Mouse (Mus musculus) brown adipose tissue, adult 24 weeks (tissue): ENCODE measurements around the gene Pcgf2. TPM values are rescaled to one million over a fixed set of nuclear protein-coding genes. Genes with fewer than 3 reads are reported as not detected.
"Not testable (repeated sequence)": the region's sequence is repeated elsewhere in the genome, so short reads cannot be mapped to it uniquely, and the experiment has no call there.

ENCODE experiments used
- H3K27ac ChIP-seq: fragments of 200-500 bp; replicated peaks from 2 replicates; pipeline ENCODE4 v1.5.1; 2012; ENCODE audit warnings: low read depth, mild to moderate bottlenecking, low read length
- H3K4me1 ChIP-seq: fragments of 200-500 bp; 2 replicates; pipeline ENCODE4 v1.6.1; 2012; ENCODE audit warnings: low read length, mixed read lengths; ENCODE audit not compliant: control insufficient read depth, insufficient read depth, insufficient read length
- H3K4me3 ChIP-seq: fragments of 200-500 bp; 2 replicates; pipeline ENCODE4 v1.5.1; 2012; ENCODE audit warnings: low read depth, mild to moderate bottlenecking, low read length, moderate library complexity; ENCODE audit not compliant: insufficient read depth
- polyA plus RNA-seq: library from polyadenylated mRNA; stranded (reverse); fragments of >200 nt; gene quantifications from 2 replicates; pipeline ENCODE4 v1.2.4, GENCODE M21; 2012; ENCODE audit not compliant: missing spikeins, insufficient read depth, insufficient read length

Pcgf2 gene
- polyA plus RNA-seq, 1 experiment = 12.7 TPM

- Histone ChIP-seq H3K4me1 (peaks cover 5% of the 10 kb centered on the region), H3K27ac (peak overlapping the region; percentile 90), H3K4me3 (peak overlapping the region; percentile 76)
Observed at GRCm38 (mm10) chr11:97660734-97661647, 39.3 kb downstream of the Pcgf2 start.

GRCm38 (mm10) chr11:97659990-97660714, 40.1 kb downstream of the Pcgf2 start:
- peaks cover 5% of the 10 kb centered on the region for H3K4me1 ChIP-seq

DNA sequence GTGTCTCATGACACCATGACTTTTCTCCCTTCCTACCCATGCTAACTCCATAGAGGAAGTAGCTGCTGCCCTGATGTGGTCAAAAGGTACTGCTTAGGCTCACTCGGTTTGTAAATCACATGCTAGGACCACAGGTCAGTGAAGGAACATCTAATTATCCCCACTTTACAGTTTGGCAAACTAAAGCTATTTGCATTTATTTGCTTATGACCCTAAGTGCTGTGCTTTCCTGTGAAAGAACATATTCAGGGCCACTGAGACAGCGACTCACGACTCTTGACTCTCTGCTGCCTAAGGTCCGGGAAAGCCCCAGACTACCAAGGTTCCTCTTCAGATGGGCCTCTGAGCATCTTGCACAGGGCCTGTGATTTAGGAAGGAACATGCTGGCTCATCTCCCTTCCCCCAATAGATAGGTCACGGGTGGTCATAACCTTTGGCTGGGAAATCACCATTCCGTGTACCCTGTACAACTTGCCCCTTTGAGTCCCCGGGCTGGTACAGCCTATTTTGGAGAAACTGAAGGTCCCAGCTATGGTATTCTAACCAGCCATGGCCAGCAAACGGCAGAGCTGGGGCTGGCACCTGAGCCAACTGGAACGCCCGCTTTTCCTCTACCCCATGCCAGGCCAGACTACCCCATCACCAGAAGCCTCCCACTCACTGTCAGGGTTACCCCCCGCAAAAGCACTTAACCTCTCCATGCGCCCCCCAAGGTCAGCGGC, 40.9 kb downstream of the Pcgf2 start:
- peak overlapping the region; percentile 82 for H3K27ac ChIP-seq
- peaks cover 5% of the 10 kb centered on the region for H3K4me1 ChIP-seq
- H3K4me3 ChIP-seq = peak overlapping the region; percentile 97

More at GRCm38 (mm10) chr11:97659990-97660714, 40.1 kb downstream of the Pcgf2 start:
- H3K27ac ChIP-seq = peak overlapping the region; percentile 90
- H3K4me3 ChIP-seq = peak overlapping the region; percentile 97

- Histone ChIP-seq H3K4me3 (peak overlapping the region; percentile 97), H3K4me1 (peaks cover 5% of the 10 kb centered on the region), H3K27ac (peak overlapping the region; percentile 5; the same call in 1 of the 2 replicates)
Observed at GRCm38 (mm10) chr11:97658751-97659266, 41.5 kb downstream of the Pcgf2 start.

- H3K4me1 ChIP-seq, H3K27ac ChIP-seq, H3K4me3 ChIP-seq: not testable (repeated sequence)
Observed at GRCm38 (mm10) chr11:97657967-97658366, 42.3 kb downstream of the Pcgf2 start.

GRCm38 (mm10) chr11:97657184-97657945, 42.9 kb downstream of the Pcgf2 start:
- peaks cover 5% of the 10 kb centered on the region for H3K4me1 ChIP-seq
- no peak overlapping the region for H3K27ac ChIP-seq
- no peak overlapping the region for H3K4me3 ChIP-seq

DNA sequence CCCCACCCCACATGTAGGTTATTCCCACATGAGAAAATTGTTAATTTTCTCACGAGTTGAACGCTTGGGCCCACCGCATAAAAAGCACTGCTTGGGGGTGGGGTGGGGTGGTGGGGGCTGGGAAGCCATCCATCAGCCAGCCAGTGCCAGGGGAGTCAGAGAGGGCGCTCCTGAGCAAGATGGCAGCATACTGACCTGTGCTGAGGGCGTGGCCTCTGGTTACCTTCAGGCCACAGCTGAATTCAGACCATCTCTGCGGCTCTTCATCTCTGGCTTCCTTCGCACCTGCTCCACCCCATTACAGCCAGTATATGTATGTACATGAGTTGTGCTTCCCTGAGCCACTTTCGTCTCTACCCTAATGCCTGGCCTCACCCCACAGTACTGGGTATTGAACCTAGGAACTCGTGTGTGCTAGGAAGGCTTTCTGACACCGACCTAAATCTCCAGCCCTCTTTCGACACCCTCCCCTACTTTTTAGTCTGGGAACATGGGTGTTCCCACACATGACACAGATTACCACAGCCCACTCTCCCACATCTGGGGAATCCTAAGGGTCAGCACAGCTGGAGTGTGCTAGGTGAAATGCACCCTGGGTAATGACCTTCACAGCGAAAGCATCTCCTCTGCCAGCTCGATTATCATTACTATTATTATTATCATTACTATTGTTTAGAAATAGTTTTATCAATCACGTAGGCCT, 43.9 kb downstream of the Pcgf2 start:
- H3K4me3 ChIP-seq = no peak overlapping the region
- H3K4me1 ChIP-seq = peaks cover 5% of the 10 kb centered on the region
- no peak overlapping the region for H3K27ac ChIP-seq

- Histone ChIP-seq H3K27ac (no peak overlapping the region), H3K4me1 (peaks cover 5% of the 10 kb centered on the region)
Observed at GRCm38 (mm10) chr11:97654210-97654609, 46.1 kb downstream of the Pcgf2 start.

DNA sequence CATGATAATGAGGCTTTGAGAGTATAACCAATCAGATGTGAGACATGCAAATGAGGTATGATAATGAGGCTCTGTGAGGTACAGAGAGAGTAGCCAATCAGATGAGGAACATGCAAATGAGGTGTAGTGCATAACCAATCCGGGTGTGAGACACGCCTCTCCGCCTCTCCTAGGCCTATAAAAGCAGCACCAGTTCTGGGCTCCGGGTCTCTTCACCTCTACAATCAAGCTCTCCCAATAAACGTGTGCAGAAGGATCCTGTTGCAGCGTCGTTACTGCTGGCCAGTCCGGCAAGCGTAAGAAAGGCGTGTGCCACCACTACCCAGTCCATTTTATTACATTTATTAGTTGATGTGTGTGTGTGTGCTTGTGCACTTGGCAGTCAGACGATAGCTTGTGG, 46.9 kb downstream of the Pcgf2 start:
- H3K4me3 ChIP-seq, H3K4me1 ChIP-seq, H3K27ac ChIP-seq: not testable (repeated sequence)

More at GRCm38 (mm10) chr11:97654210-97654609, 46.1 kb downstream of the Pcgf2 start:
- no peak overlapping the region for H3K4me3 ChIP-seq

DNA sequence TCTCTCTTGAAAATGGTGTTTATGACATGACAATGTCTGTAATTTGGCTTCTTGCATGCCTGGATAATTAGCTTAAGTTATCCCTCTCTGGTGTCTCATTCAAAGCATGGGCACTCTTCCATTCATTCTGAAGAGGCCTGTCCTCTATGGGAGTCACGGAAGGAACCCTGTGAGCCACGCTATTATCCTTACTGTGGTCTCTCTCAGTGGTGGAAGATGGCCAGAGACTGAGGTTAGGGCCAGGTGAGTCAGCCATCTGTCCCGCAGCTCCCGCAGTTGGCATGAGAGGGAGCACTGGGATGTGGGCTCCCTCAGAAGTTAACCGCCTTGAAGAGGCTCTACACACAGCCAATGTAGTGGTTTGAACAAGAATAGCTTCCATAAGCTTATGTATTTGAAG, 50.0 kb downstream of the Pcgf2 start:
- Histone ChIP-seq H3K4me3 (no peak overlapping the region), H3K4me1 (no peaks in the 10 kb centered on the region), H3K27ac (no peak overlapping the region)

DNA sequence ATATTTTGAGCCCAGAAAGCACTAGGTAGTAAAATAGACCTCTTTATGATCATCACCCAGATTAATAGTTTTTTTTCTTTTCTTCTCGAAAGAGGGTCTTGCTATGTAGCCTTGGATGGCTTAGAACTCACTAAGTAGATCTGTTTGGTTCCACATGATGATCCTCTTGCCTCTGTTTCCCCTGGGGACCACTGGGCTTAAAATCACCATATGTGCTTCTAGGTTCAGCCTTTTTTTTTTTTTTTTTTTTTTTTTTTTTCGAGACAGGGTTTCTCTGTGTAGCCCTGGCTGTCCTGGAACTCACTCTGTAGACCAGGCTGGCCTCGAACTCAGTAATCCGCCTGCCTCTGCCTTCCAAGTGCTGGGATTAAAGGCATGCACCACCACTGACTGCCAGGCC, 51.8 kb downstream of the Pcgf2 start:
- H3K4me3 ChIP-seq, H3K4me1 ChIP-seq, H3K27ac ChIP-seq: not testable (repeated sequence)

- H3K27ac ChIP-seq = no peak overlapping the region
Observed at GRCm38 (mm10) chr11:97644834-97645233, 55.5 kb downstream of the Pcgf2 start.

DNA sequence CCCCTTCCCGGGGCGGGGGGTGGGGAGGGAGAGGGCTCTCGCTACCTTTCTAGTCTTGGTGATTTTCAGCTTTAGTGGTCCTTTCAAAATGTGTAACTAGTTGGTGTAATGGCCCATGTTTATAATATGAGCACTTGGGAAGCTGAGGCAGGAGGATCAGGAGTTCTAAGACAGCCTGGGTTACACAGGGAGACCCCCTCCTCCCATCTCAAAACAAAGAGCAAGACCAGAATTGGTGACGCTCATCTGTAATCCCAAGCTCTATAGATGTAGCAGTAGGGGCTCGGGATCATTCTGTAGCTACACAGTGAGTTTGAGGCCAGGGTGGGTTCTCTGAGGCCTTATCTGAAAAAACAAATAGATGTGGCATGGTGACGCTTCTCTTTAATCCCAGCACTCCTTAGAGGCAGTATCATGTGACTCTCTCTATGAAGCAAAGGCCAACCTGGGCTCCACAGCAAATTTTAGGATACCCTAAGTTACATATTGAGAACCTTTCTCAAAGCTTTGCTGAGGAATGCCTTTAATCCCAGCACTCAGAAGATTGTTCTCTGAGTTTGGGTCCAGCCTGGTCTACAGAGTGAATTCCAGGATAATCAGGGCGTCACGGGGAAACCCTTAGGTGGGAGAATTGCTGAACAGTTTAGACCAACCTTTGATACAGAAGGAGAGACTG, 56.8 kb downstream of the Pcgf2 start:
- H3K4me3 ChIP-seq = no peak overlapping the region
- H3K27ac ChIP-seq = no peak overlapping the region
- no peaks in the 10 kb centered on the region for H3K4me1 ChIP-seq

More at GRCm38 (mm10) chr11:97644834-97645233, 55.5 kb downstream of the Pcgf2 start:
- Histone ChIP-seq H3K4me1 (no peaks in the 10 kb centered on the region), H3K4me3 (no peak overlapping the region)
